Mouse (Mus musculus) E14TG2a.4 (cell line): ENCODE data around the gene Asic4.
A peak's percentile ranks its signal among the peaks of the same experiment; 100 is the strongest.

Experiments used
- H3K27me3 ChIP-seq: 2 replicates; pipeline ENCODE4 v1.6.1; 2014; ENCODE audit warnings: low read length, control low read depth; ENCODE audit not compliant: insufficient read depth
- H3K36me3 ChIP-seq: 2 replicates; pipeline ENCODE4 v1.6.1; 2014; ENCODE audit warnings: low read length, control low read depth; ENCODE audit not compliant: insufficient read depth
- H3K4me1 ChIP-seq: replicated peaks from 2 replicates; pipeline ENCODE4 v1.6.1; 2014; ENCODE audit warnings: low read depth, low read length, control low read depth
- H3K4me3 ChIP-seq: replicated peaks from 2 replicates; pipeline ENCODE4 v1.5.1; 2014; ENCODE audit warnings: mild to moderate bottlenecking, low read length
- H3K9me3 ChIP-seq: 2 replicates; pipeline ENCODE4 v1.6.1; 2014; ENCODE audit warnings: low read length, control low read depth
- CTCF ChIP-seq: conservative IDR thresholded peaks from 2 replicates; pipeline ENCODE4 v1.5.1; 2014; ENCODE audit warnings: low read length
- NANOG ChIP-seq: IDR thresholded peaks from 2 replicates; pipeline ENCODE4 v1.6.1; 2014; ENCODE audit warnings: borderline replicate concordance, low read length, mixed read lengths
- POU5F1 ChIP-seq: IDR thresholded peaks from 2 replicates; pipeline ENCODE4 v1.6.1; 2014; ENCODE audit warnings: low read length, borderline replicate concordance

Gene Asic4

DNA sequence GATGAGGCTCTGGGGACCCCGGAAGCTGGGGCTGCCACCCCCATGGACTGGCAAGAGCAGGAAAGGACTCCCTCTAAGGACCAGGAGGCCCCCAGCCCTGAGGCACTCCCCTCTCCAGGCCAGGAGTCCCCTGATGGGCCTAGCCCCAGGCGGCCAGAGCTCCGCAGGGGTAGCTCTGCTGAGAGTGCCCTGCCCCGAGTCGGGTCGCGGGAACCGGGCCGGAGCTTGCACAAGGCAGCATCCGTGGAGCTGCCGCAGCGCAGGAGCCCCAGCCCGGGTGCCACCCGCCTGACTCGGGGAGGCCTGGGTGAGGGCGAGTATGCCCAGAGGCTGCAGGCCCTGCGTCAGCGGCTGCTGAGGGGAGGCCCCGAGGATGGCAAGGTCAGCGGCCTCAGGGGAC, 28.4 kb upstream of the Asic4 start:
- Histone ChIP-seq H3K9me3 (no peaks in the 10 kb centered on the region), H3K4me3 (peak overlapping the region; percentile 72), H3K36me3 (no peaks in the 10 kb centered on the region), H3K4me1 (peaks cover 39% of the 10 kb centered on the region), H3K27me3 (peaks cover 84% of the 10 kb centered on the region)
- TF ChIP-seq CTCF: no peak
- TF ChIP-seq NANOG: no peak
- TF ChIP-seq POU5F1: no peak

DNA sequence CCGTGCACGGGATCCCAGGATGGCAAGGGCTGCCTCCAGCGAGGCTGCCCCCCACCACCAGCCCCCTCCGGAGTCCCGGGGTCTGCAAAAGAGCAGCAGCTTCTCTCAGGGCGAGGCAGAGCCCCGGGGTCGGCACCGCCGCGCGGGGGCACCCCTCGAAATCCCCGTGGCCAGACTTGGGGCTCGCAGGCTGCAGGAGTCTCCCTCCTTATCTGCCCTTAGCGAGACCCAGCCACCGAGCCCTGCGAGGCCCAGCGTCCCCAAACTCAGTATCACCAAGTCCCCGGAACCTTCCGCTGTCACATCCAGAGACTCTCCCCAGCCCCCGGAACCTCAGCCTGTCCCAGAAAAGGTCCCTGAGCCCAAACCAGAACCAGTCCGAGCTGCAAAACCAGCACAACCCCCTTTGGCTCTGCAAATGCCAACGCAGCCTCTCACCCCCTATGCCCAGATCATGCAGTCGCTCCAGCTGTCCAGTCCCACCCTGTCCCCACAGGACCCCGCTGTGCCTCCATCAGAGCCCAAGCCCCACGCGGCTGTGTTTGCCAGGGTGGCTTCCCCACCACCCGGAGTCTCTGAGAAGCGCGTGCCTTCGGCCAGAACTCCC, 27.9 kb upstream of the Asic4 start:
- Histone ChIP-seq H3K4me1 (peaks cover 44% of the 10 kb centered on the region), H3K9me3 (no peaks in the 10 kb centered on the region), H3K27me3 (peaks cover 86% of the 10 kb centered on the region), H3K4me3 (peak overlapping the region; percentile 72), H3K36me3 (no peaks in the 10 kb centered on the region)
- TF ChIP-seq CTCF (no peak), NANOG (no peak), POU5F1 (no peak)

DNA sequence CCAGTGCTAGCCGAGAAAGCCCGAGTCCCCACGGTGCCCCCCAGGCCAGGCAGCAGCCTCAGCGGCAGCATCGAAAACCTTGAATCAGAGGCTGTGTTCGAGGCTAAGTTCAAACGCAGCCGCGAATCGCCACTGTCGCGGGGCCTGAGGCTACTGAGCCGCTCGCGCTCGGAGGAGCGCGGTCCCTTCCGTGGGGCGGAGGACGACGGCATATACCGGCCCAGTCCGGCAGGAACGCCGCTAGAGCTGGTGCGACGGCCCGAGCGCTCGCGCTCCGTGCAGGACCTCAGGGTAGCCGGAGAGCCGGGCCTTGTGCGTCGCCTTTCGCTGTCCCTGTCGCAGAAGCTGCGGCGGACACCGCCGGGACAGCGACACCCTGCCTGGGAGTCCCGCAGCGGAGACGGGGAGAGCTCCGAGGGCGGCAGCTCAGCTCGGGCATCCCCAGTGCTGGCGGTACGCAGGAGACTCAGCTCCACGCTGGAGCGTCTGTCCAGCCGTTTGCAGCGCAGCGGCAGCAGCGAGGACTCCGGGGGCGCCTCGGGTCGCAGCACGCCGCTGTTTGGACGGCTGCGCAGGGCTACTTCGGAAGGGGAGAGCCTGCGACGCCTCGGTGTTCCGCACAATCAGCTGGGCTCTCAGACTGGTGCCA, 27.3 kb upstream of the Asic4 start:
- no peak for TF ChIP-seq CTCF
- TF ChIP-seq NANOG: no peak
- no peak for TF ChIP-seq POU5F1
- no peaks in the 10 kb centered on the region for H3K9me3 ChIP-seq
- peaks cover 86% of the 10 kb centered on the region for H3K27me3 ChIP-seq
- H3K36me3 ChIP-seq: no peaks in the 10 kb centered on the region
- H3K4me1 ChIP-seq: peaks cover 51% of the 10 kb centered on the region
- peak overlapping the region; percentile 72 for H3K4me3 ChIP-seq

DNA sequence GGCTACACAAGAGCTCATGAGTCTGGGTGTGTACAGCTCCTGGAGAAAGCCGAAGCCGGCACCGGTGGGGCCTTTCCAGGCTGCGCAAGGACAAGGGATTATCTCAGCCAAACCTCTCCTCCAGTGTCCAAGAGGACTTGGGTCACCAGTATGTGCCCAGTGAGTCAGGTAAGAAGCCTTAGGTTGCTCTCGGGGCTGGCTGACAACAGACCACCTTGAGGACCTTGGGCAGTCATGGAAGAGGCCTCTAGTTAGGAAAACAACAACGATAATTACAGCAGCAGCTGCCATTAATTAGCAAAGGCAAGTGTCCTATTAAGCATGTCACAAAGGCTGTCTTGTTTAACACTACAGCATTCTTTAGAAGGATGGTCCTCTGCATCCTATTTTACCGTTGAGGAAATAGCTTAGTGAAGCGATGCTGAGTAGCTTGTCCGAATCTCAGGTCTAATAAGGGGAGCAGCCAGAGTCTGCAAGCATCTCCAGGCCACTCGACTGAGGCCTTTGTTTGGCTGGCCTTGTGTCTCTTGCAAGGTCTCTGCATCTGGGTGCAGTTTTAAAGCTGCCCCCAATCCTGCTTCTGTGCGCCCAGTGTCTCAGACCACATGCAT, 26.4 kb upstream of the Asic4 start:
- TF ChIP-seq POU5F1: no peak
- TF ChIP-seq NANOG: no peak
- TF ChIP-seq CTCF: no peak
- Histone ChIP-seq H3K4me3 (no peak overlapping the region), H3K27me3 (peaks cover 86% of the 10 kb centered on the region), H3K4me1 (peaks cover 54% of the 10 kb centered on the region), H3K36me3 (no peaks in the 10 kb centered on the region), H3K9me3 (no peaks in the 10 kb centered on the region)

DNA sequence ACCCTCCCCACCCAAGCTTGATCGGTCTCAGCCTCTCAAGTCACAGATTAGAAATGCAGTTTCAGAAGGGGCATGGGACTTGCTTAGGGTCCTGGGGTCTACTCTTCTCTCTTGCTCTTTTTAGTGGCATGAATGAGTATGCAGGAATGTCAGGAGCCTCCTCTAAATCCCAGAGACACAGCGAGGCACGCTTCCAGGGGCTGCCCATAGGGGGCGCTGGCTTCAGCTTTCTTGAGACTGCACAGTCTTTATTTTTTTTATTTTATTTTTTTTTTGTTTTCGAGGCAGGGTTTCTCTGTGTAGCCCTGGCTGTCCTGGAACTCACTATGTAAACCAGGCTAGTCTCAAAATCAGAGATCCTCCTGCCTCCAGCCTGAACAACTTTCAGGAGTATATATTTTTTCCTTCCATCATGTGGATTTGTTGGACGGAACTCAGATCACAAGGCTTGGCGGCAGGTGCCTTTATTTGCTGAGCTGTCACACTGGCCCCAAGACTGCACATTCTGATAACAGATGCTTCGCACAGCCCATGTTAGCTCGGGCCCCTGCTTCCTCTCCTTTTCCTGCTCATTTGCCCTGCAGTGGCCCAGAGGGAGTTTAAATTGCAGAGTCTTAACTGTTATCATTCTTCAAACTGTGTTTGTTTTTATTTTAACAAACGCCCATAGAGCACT, 24.3 kb upstream of the Asic4 start:
- Histone ChIP-seq H3K36me3 (no peaks in the 10 kb centered on the region), H3K4me3 (no peak overlapping the region), H3K27me3 (peaks cover 90% of the 10 kb centered on the region), H3K9me3 (no peaks in the 10 kb centered on the region), H3K4me1 (peaks cover 57% of the 10 kb centered on the region)
- TF ChIP-seq POU5F1 (0 out of 2 replicates have a peak, but pooled peaks have one; percentile 21), NANOG (no peak), CTCF (peak; percentile 99)

DNA sequence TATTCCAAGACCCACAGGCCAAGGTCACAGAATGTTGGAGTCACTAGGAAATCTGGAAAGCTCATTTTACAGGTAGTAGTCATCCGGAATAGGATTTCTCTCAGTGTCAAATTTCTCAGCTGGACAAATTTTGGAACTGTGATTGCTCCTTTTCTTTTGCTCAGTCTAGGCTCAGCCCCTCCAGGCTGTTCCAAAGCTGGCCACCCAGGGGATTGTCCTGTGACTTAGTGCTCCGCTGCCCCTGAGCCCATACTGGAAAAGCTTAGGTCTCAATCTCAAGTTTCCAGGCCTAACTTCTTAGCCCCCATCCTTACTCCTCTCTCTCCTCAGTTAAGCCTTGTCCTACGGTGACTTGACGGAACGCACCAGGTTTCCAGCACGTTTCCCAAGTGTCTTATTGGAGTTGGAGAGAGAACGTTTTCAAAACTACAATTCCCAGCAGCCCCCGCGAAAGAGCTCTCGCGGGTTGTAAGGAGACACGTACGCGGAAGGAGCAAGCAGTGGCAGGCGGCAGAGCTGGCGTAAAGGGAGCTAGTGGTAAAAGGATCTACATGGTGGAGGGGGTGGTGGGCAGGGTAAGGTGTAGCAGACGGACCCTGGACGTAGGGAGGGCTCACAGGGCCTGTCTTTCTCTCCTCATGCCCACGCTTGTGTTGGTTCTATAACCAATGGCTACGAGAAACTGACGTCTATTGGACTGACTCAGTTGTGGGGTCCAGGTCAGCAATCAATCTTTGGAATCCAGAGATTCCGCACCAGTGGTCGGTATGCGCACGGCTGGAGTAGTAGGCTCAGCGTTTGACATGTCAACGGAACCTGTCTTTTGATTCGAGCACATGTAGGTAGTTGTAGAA, 14.5 kb upstream of the Asic4 start, which contains the start of gene Gmppa:
Gene Gmppa (plus strand): TSS at position 456 of the 854 bp plus-strand sequence.
- H3K36me3 ChIP-seq: peaks cover 32% of the 10 kb centered on the region
- H3K4me1 ChIP-seq: peaks cover 35% of the 10 kb centered on the region
- TF ChIP-seq POU5F1: no peak
- TF ChIP-seq NANOG: no peak
- no peak for TF ChIP-seq CTCF
- H3K27me3 ChIP-seq: peaks cover 22% of the 10 kb centered on the region
- peak within 1 kb of the TSS; percentile 81 for H3K4me3 ChIP-seq
- no peaks in the 10 kb centered on the region for H3K9me3 ChIP-seq

DNA sequence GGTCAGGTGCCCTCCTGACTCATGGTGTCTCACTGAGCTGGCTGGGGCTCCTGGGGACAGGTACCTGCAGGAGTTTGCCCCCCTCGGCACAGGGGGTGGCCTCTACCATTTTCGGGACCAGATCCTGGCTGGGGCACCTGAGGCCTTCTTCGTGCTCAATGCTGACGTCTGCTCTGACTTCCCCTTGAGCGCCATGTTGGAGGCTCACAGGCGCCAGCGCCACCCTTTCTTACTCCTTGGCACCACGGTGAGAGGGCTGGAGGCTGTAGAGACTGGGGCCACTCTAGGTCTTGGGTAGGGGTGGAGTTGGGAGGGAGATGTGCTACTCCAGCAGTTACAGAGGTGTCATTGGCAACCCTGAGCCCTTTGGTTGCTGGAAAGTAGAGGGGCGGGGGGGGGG, 11.5 kb upstream of the Asic4 start:
- H3K36me3 ChIP-seq: peaks cover 43% of the 10 kb centered on the region
- no peaks in the 10 kb centered on the region for H3K27me3 ChIP-seq
- H3K9me3 ChIP-seq: no peaks in the 10 kb centered on the region
- H3K4me1 ChIP-seq: peaks cover 61% of the 10 kb centered on the region
- TF ChIP-seq CTCF (no peak), NANOG (no peak), POU5F1 (no peak)
- no peak overlapping the region for H3K4me3 ChIP-seq

DNA sequence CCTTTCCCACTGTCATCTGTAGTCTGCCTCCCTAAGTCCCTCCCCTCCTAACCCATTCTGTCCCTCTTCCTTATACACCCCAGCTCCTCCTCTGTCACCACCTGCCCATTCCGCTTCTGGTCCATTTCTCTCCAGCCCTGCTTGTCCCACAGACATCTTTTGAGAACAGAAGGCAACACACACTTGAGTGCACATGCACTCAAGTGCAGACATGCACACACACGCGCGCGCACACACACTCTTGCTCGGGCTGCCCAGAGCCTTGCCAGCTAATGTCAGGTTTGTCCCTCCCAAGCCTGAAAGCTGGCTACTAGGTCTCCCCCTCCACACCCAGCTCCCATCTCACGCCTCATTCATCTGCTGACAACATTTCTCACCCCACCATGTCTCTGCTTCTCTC, 9.6 kb upstream of the Asic4 start:
- TF ChIP-seq CTCF: no peak
- H3K4me3 ChIP-seq: no peak overlapping the region
- H3K36me3 ChIP-seq: peaks cover 43% of the 10 kb centered on the region
- H3K9me3 ChIP-seq: no peaks in the 10 kb centered on the region
- H3K4me1 ChIP-seq: peaks cover 76% of the 10 kb centered on the region
- H3K27me3 ChIP-seq: peaks cover 12% of the 10 kb centered on the region
